Mouse (Mus musculus) layer of hippocampus, adult 2 months (tissue): ENCODE measurements around the gene Ehhadh. TPM values are rescaled to one million over a fixed set of nuclear protein-coding genes. Genes with fewer than 3 reads are reported as not detected.

ENCODE experiments used
- DNase-seq, 2 experiments: peaks; one replicate each; pipeline ENCODE4 v3.0.0; 2022; ENCODE audit warnings: low spot score in 2 of 2
- H3K27ac ChIP-seq: fragments of 200-600 bp; 2 replicates; pipeline ENCODE4 v1.8.1; 2022
- H3K4me3 ChIP-seq: fragments of 200-600 bp; 2 replicates; pipeline ENCODE4 v1.8.1; 2022; ENCODE audit warnings: mild to moderate bottlenecking
- CTCF ChIP-seq: fragments of 200-600 bp; conservative IDR thresholded peaks from 2 replicates; pipeline ENCODE4 v1.8.1; 2022; ENCODE audit warnings: antibody characterized with exemption, mild to moderate bottlenecking, moderate library complexity
- total RNA-seq, 2 experiments: library from RNA; stranded (reverse); gene quantifications; 2 replicates each; pipeline ENCODE4 v1.2.3; 2021

The Ehhadh gene
- total RNA-seq, 2 experiments from 2014 or later, result 1.7 to 2.5 TPM

DNA sequence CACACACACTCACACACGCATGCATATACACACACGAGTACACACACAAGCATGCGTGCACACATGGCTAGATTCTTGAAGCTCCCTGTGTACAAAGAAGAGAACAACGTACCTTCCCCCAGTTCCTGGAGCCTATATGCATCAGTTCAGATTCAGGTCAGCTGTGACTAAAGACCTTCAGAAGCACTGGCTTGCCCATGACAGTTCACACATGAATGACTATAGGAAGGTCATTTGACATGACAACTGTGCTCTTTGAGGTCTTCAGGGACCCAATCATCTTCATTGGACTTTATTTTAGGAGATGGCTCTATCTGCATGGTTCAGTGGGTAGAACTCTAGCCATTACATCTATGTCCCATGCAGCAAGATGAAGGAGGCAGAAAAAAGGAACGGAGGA is 44.7 kb downstream of the Ehhadh start:
- Histone ChIP-seq H3K4me3 (no peak overlapping the region), H3K27ac (no peak overlapping the region)
- no peak for TF ChIP-seq CTCF
- no peak for DNase-seq

GRCm38 (mm10) chr16:21742191-21742870 is 45.3 kb downstream of the Ehhadh start:
- no peak for TF ChIP-seq CTCF
- no peak overlapping the region for H3K27ac ChIP-seq
- H3K4me3 ChIP-seq, result no peak overlapping the region
- no peak for DNase-seq

- H3K27ac ChIP-seq, result no peak overlapping the region
- no peak overlapping the region for H3K4me3 ChIP-seq
- no peak for TF ChIP-seq CTCF
- no peak for DNase-seq
These were observed 46.1 kb downstream of the Ehhadh start for GRCm38 (mm10) chr16:21741542-21741941.

- DNase-seq, result no peak
- Histone ChIP-seq H3K27ac (no peak overlapping the region), H3K4me3 (no peak overlapping the region)
- TF ChIP-seq CTCF, result no peak
These were observed 52.0 kb downstream of the Ehhadh start for GRCm38 (mm10) chr16:21735638-21736037.

- DNase-seq, result peak; percentile 80 to 89
- H3K4me3 ChIP-seq, result peak overlapping the region; percentile 42
- H3K27ac ChIP-seq, result no peak overlapping the region
- peak; percentile 96 for TF ChIP-seq CTCF
These were observed 59.7 kb downstream of the Ehhadh start for GRCm38 (mm10) chr16:21727897-21728364.

DNA sequence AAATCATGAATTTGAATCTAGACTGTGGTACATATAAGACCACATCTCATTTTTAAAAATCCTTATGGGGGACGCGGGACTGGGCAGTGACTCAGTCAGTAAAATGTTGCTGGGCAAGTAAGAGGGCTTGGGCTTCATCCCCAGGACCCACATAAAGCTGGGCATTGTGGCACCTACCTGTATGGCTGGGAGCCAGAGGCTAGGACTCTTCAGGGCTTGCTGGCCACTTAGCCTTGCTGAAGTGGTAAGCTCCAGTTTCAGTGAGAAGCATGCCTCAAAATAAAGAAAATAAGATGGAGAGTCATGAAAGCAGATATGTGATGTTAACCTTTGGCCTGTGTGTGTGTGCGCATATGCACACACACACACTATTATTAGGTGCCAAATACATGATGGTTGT is 60.2 kb downstream of the Ehhadh start:
- no peak for DNase-seq
- no peak overlapping the region for H3K27ac ChIP-seq
- TF ChIP-seq CTCF, result no peak

GRCm38 (mm10) chr16:21724261-21724660 is 63.3 kb downstream of the Ehhadh start:
- TF ChIP-seq CTCF, result no peak
- H3K27ac ChIP-seq, result no peak overlapping the region
- H3K4me3 ChIP-seq, result no peak overlapping the region
- no peak for DNase-seq

More for the DNA sequence above, 60.2 kb downstream of the Ehhadh start:
- no peak overlapping the region for H3K4me3 ChIP-seq

GRCm38 (mm10) chr16:21719770-21720169 is 67.8 kb downstream of the Ehhadh start:
- DNase-seq, result no peak
- H3K4me3 ChIP-seq, result no peak overlapping the region
- H3K27ac ChIP-seq, result no peak overlapping the region
- TF ChIP-seq CTCF, result no peak

DNA sequence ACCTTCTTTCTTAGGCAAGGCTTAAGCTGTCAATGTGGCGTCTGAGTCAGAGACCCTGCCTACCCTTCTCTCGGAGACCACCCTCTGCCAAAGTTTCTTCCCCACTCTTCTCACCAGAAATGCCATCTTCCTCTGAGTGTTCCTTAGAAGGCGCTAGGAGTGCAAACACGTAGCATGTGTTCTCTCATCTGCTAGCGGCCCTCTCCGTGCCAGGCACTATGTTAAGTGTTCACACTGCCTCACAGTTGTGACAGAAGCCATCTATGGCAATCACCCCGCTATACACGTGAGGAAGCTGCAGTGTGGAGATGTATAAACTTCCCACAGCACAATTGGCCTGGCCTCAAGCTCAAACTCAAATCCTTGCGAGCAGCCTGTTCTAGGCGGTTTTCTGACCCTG is 73.1 kb downstream of the Ehhadh start:
- H3K27ac ChIP-seq, result no peak overlapping the region
- no peak for DNase-seq
- no peak for TF ChIP-seq CTCF

More for the DNA sequence above, 73.1 kb downstream of the Ehhadh start:
- H3K4me3 ChIP-seq, result no peak overlapping the region

Other genes starting within 250 kb of the Ehhadh start
- 10 to 100 TPM; 38.4 to 40.3 TPM for gene 2510009E07Rik, start 93.1 kb downstream of the Ehhadh start, total RNA-seq
- 10 to 100 TPM; 14.6 to 14.8 TPM for gene Map3k13, start 6.5 kb upstream of the Ehhadh start, total RNA-seq
- gene Tmem41a, start 159.7 kb upstream of the Ehhadh start, total RNA-seq, result 10 to 100 TPM; 17.7 to 18.6 TPM
- gene Liph, start 207.9 kb upstream of the Ehhadh start, total RNA-seq, result under 1 TPM; 0.27 to 0.44 TPM
- gene Senp2, start 221.7 kb upstream of the Ehhadh start, total RNA-seq, result 10 to 100 TPM; 81.1 to 90.7 TPM